Mouse (Mus musculus): Measurements from ENCODE around the gene Chaf1a. TPM values are rescaled to one million over a fixed set of nuclear protein-coding genes. Genes with fewer than 3 reads are reported as not detected.
"Not testable (repeated sequence)": the region's sequence is repeated elsewhere in the genome, so short reads cannot be mapped to it uniquely, and the experiment has no call there.

Chaf1a gene
- polyA plus RNA-seq, 1 experiment from 2014 or later, result 52.3 TPM

GRCm38 (mm10) chr17:56079921-56080320 is 39.7 kb downstream of the Chaf1a start:
- Histone ChIP-seq H3K4me1 (peaks cover 40% of the 10 kb centered on the region), H3K36me3 (replicated peaks) (peaks cover 29% of the 10 kb centered on the region), H3K27ac (replicated peaks) (peak overlapping the region; percentile 87), H3K27me3 (replicated peaks; ENCODE audit: low read depth, poor library complexity, severe bottlenecking) (no peaks in the 10 kb centered on the region), H3K9me3 (no peaks in the 10 kb centered on the region), H3K4me3 (peak overlapping the region; percentile 81)
- WGBS, result 2% methylated on average over 11 of the region's 11 CpGs
- DNase-seq (ENCODE audit: low spot score), result no peak

GRCm38 (mm10) chr17:56080781-56081585 is 40.7 kb downstream of the Chaf1a start:
- Histone ChIP-seq H3K4me3 (peak overlapping the region; percentile 81), H3K4me1 (peaks cover 32% of the 10 kb centered on the region), H3K27ac (replicated peaks) (peak overlapping the region; percentile 87), H3K9me3 (no peaks in the 10 kb centered on the region), H3K36me3 (replicated peaks) (peaks cover 40% of the 10 kb centered on the region), H3K27me3 (replicated peaks; ENCODE audit: low read depth, poor library complexity, severe bottlenecking) (no peaks in the 10 kb centered on the region)
- WGBS, result 10% methylated on average over 8 of the region's 8 CpGs
- peak; percentile 86 for DNase-seq (ENCODE audit: low spot score)

DNA sequence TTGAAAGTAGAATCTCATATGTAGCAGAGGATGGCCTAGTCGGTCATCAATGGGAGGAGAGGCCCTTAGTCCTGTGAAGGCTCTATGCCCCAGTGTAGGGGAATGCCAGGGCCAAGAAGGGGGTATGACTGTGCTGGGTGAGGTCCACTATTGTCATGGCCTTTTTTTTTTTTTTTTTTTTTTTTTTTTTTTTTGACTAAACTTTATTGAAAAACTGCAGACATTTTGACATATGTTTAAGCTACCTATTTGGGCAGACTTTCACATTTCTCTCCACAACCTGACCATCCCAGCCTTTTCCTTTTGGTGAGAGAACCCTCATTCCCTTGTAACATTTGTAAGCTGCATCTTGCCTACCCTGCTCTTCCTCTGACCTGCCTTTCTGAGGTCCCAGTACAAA is 52.1 kb downstream of the Chaf1a start:
- no peak overlapping the region for H3K27ac ChIP-seq (replicated peaks)
- peaks cover 88% of the 10 kb centered on the region for H3K36me3 ChIP-seq (replicated peaks)
- no peaks in the 10 kb centered on the region for H3K9me3 ChIP-seq
- no peaks in the 10 kb centered on the region for H3K4me1 ChIP-seq
- 86% methylated on average over 1 of the region's 1 CpGs for WGBS
- no peak for DNase-seq (ENCODE audit: low spot score)
- H3K4me3 ChIP-seq, result no peak overlapping the region
- H3K27me3 ChIP-seq (replicated peaks; ENCODE audit: low read depth, poor library complexity, severe bottlenecking), result no peaks in the 10 kb centered on the region

- Histone ChIP-seq H3K4me3 (no peak overlapping the region), H3K27me3 (replicated peaks; ENCODE audit: low read depth, poor library complexity, severe bottlenecking) (no peaks in the 10 kb centered on the region), H3K4me1 (no peaks in the 10 kb centered on the region), H3K27ac (replicated peaks) (no peak overlapping the region), H3K9me3 (no peaks in the 10 kb centered on the region), H3K36me3 (replicated peaks) (peaks cover 88% of the 10 kb centered on the region)
- WGBS, result 96% methylated on average over 1 of the region's 1 CpGs
- DNase-seq (ENCODE audit: low spot score), result no peak
These were observed 52.6 kb downstream of the Chaf1a start for GRCm38 (mm10) chr17:56092794-56093193.

DNA sequence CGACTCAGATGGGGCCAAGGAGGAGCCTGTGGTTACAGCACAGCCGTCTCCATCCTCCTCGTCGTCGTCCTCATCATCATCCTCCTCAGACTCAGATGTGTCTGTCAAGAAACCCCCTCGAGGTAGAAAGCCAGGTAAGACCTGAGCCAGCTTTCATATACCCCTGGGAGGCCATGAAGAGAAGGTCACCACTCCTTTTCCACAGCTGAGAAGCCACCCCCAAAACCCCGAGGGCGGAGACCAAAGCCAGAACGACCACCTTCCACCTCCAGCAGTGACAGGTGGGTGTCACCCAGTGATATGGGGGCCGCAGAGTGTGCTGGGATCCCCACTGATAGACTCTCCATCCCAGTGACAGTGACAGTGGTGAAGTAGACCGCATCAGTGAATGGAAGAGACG is 56.6 kb downstream of the Chaf1a start:
- Histone ChIP-seq H3K27ac (replicated peaks) (no peak overlapping the region), H3K27me3 (replicated peaks; ENCODE audit: low read depth, poor library complexity, severe bottlenecking) (no peaks in the 10 kb centered on the region), H3K4me3 (no peak overlapping the region), H3K36me3 (replicated peaks) (peaks cover 93% of the 10 kb centered on the region), H3K9me3 (no peaks in the 10 kb centered on the region), H3K4me1 (no peaks in the 10 kb centered on the region)
- WGBS, result 88% methylated on average over 12 of the region's 12 CpGs
- no peak for DNase-seq (ENCODE audit: low spot score)

GRCm38 (mm10) chr17:56098180-56098579 is 57.9 kb downstream of the Chaf1a start:
- 91% methylated on average over 8 of the region's 8 CpGs for WGBS
- Histone ChIP-seq H3K27me3 (replicated peaks; ENCODE audit: low read depth, poor library complexity, severe bottlenecking) (no peaks in the 10 kb centered on the region), H3K4me3 (no peak overlapping the region), H3K4me1 (no peaks in the 10 kb centered on the region), H3K27ac (replicated peaks) (no peak overlapping the region), H3K9me3 (no peaks in the 10 kb centered on the region), H3K36me3 (replicated peaks) (peaks cover 98% of the 10 kb centered on the region)
- no peak for DNase-seq (ENCODE audit: low spot score)

DNA sequence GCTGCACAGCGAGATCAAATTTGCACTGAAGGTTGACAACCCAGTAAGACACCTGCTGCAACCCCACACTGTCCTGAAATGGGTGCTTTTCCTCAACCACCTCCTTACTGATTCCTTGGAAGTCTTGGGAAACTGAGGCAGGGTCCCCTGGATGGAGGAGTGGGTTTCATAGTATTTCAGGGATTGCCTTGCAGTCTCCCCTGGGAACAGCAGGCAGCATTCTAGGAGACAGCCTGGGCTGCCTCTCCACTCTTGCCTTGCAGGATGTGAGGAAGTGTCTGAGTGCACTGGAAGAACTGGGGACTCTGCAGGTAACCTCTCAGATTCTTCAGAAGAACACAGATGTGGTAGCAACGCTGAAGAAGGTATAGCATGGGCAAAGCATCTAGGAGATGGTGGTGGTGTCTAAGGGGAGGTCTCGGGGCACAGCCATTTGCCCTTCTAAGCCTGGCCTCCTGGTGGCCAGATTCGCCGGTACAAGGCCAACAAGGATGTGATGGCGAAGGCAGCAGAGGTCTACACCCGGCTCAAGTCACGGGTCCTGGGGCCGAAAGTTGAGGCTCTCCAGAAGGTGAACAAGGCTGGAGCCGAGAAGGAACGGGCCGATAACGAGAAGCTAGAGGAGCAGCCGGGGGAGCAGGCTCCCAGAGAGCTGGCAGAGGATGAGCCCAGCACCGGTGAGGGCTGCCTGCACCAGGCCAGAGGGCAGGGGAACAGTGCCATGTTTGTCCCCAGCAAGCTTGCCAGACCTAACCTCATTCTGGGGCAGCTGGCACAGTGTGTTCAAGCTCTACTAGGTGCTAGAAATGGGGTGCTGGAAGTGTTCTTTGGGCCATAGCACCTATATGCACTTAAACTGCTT is 58.7 kb downstream of the Chaf1a start:
- no peak overlapping the region for H3K27ac ChIP-seq (replicated peaks)
- DNase-seq (ENCODE audit: low spot score), result no peak
- no peaks in the 10 kb centered on the region for H3K4me1 ChIP-seq
- H3K27me3 ChIP-seq (replicated peaks; ENCODE audit: low read depth, poor library complexity, severe bottlenecking), result no peaks in the 10 kb centered on the region
- no peak overlapping the region for H3K4me3 ChIP-seq
- peaks cover 98% of the 10 kb centered on the region for H3K36me3 ChIP-seq (replicated peaks)
- WGBS, result 89% methylated on average over 15 of the region's 15 CpGs
- no peaks in the 10 kb centered on the region for H3K9me3 ChIP-seq

DNA sequence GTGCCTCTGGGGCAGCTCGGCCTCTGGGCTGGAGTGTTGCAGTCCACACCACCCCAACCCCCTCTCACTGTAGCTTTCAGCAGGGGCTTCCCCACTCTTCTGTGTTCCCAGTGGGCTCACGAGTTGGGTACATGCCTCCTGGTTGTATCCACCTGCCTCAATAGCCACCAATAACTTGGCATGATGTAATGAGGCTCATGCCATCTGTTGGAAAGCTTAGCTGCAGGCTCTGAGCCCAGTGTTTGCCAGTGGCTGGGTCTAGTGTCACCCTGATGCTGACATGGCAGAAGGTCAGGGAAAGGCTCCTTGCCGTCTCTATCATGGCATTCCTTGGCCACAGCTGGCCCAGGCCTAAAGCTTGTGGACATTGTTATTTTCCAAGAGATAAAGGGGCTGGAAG is 60.6 kb downstream of the Chaf1a start:
- DNase-seq (ENCODE audit: low spot score), result no peak
- no peak overlapping the region for H3K4me3 ChIP-seq
- 86% methylated on average over 3 of the region's 3 CpGs for WGBS

GRCm38 (mm10) chr17:56102158-56102557 is 61.9 kb downstream of the Chaf1a start:
- WGBS, result 93% methylated on average over 5 of the region's 5 CpGs

More for the DNA sequence above, 60.6 kb downstream of the Chaf1a start:
- Histone ChIP-seq H3K9me3 (no peaks in the 10 kb centered on the region), H3K36me3 (replicated peaks) (peaks cover 84% of the 10 kb centered on the region), H3K27ac (replicated peaks) (no peak overlapping the region), H3K27me3 (replicated peaks; ENCODE audit: low read depth, poor library complexity, severe bottlenecking) (no peaks in the 10 kb centered on the region), H3K4me1 (no peaks in the 10 kb centered on the region)

GRCm38 (mm10) chr17:56102927-56103326 is 62.7 kb downstream of the Chaf1a start:
- Histone ChIP-seq H3K9me3 (no peaks in the 10 kb centered on the region), H3K4me3 (no peak overlapping the region), H3K27ac (replicated peaks) (no peak overlapping the region), H3K36me3 (replicated peaks) (peaks cover 73% of the 10 kb centered on the region), H3K4me1 (no peaks in the 10 kb centered on the region), H3K27me3 (replicated peaks; ENCODE audit: low read depth, poor library complexity, severe bottlenecking) (no peaks in the 10 kb centered on the region)
- no peak for DNase-seq (ENCODE audit: low spot score)
- WGBS, result 94% methylated on average over 9 of the region's 9 CpGs

More at GRCm38 (mm10) chr17:56102158-56102557, 61.9 kb downstream of the Chaf1a start:
- Histone ChIP-seq H3K36me3 (replicated peaks) (peaks cover 74% of the 10 kb centered on the region), H3K9me3 (no peaks in the 10 kb centered on the region), H3K4me1 (no peaks in the 10 kb centered on the region), H3K27me3 (replicated peaks; ENCODE audit: low read depth, poor library complexity, severe bottlenecking) (no peaks in the 10 kb centered on the region), H3K4me3 (no peak overlapping the region), H3K27ac (replicated peaks) (no peak overlapping the region)
- DNase-seq (ENCODE audit: low spot score), result no peak

- Histone ChIP-seq H3K9me3 (no peaks in the 10 kb centered on the region), H3K27ac (replicated peaks) (no peak overlapping the region), H3K27me3 (replicated peaks; ENCODE audit: low read depth, poor library complexity, severe bottlenecking) (no peaks in the 10 kb centered on the region), H3K4me3 (no peak overlapping the region), H3K36me3 (replicated peaks) (peaks cover 65% of the 10 kb centered on the region), H3K4me1 (no peaks in the 10 kb centered on the region)
- 94% methylated on average over 8 of the region's 8 CpGs for WGBS
- DNase-seq (ENCODE audit: low spot score), result no peak
These were observed 63.4 kb downstream of the Chaf1a start for GRCm38 (mm10) chr17:56103465-56104285.

GRCm38 (mm10) chr17:56104821-56105220 is 64.6 kb downstream of the Chaf1a start:
- WGBS, result 96% methylated on average over 3 of the region's 5 CpGs
- H3K36me3 ChIP-seq (replicated peaks), result peaks cover 54% of the 10 kb centered on the region
- H3K27me3 ChIP-seq (replicated peaks; ENCODE audit: low read depth, poor library complexity, severe bottlenecking); H3K27ac ChIP-seq (replicated peaks); H3K4me3 ChIP-seq; DNase-seq (ENCODE audit: low spot score); H3K4me1 ChIP-seq; H3K9me3 ChIP-seq: not testable (repeated sequence)
